Mouse (Mus musculus) left cerebral cortex, adult 2 months (tissue): ENCODE data around the gene Sestd1. TPM values are rescaled to one million over a fixed set of nuclear protein-coding genes. Genes with fewer than 3 reads are reported as not detected.

Experiments used
- DNase-seq, 2 experiments: peaks; one replicate each; pipeline ENCODE4 v3.0.0; 2021 to 2022; ENCODE audit warnings: low spot score in 2 of 2, mixed read lengths in 1 of 2; ENCODE audit errors: extremely low spot score in 1 of 2
- H3K27ac ChIP-seq: fragments of 200-600 bp; 2 replicates; pipeline ENCODE4 v1.8.1; 2022
- H3K4me3 ChIP-seq: fragments of 200-600 bp; 2 replicates; pipeline ENCODE4 v1.8.1; 2022
- CTCF ChIP-seq: fragments of 200-600 bp; IDR thresholded peaks from 2 replicates; pipeline ENCODE4 v1.8.1; 2022; ENCODE audit warnings: antibody characterized with exemption, mild to moderate bottlenecking, moderate library complexity
- intact Hi-C: fragments of 180-260 bp; cut with DNase I; formaldehyde crosslinking; loops from one replicate; pipeline ENCODE4 v1.15.1; 2025
- total RNA-seq, 2 experiments: library from RNA; stranded (reverse); gene quantifications; 2 replicates each; pipeline ENCODE4 v1.2.3; 2021

The Sestd1 gene
- total RNA-seq, 2 experiments from 2014 or later = 55.2 to 61.6 TPM

DNA sequence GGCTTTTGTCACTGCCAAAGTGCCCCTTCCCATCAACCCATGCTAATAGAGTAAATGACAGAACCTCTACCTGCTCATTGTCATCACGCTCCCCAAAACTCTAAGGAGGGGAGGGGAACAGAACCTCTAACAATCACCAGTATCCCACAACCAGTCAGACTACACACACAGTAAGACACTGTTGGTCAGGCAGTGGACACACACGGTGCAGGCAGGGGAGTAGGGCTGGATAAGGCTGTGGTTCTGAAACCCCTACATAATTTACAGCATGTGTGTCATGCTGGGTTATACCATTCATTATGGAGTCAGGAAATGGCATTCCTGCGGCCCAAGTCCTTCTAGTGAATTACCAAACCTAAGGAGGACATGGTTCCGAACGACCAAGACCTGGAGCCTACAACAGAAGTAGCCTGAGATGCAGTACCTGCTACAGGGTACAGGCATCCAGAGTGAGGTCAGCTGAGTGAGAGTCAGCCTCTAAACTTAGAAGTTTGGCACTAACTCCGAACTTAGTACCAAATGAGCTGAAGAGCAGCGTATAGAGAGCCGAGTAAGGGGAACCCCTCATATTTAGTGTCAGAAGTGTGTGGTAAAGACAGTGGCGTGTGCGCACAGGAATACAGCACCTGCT lies 33.1 kb downstream of the Sestd1 start:
- Histone ChIP-seq H3K4me3 (no peak overlapping the region), H3K27ac (no peak overlapping the region)
- DNase-seq = no peak
- TF ChIP-seq CTCF = no peak
- intact Hi-C loops = no loop called here

DNA sequence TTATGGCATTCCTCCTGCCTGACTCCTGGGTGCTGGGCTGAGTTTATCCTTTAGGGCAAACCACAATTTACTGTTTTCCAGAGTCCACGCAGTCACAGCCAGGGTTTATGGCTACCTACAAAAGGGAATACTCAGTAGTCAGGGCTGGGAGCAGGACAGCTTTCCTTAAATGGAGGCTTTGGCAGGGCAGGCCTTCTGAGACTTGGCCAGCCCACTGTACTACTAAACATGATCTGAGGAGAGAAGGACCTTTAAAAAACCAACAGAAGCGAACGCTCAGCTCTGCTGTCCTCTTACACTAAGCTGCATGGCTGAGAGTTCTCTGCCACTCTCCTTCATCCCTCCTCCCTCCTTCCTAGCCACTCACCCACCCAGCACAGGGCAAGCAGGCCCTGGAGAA lies 34.6 kb downstream of the Sestd1 start:
- DNase-seq = no peak
- H3K27ac ChIP-seq = no peak overlapping the region

DNA sequence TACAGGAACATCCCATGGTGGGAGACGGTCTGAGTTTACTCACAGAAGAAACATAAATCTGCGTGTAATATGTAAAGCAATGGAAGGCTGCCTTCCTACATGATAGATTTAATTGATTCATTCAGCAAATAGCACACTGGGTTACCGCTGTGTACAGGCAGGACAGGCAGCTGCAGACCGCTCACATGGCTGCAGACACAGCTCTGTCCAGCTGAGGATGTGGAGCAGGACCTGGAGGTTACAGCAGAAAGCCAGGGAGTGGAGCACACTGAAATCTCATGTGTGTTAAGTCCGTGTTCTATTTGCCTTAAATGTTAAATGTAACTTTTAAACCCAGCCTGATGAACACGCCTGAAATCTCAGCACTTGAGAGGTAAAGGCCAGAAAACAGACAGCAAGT lies 38.1 kb downstream of the Sestd1 start:
- no peak for TF ChIP-seq CTCF
- intact Hi-C loops = no loop called here
- Histone ChIP-seq H3K4me3 (no peak overlapping the region), H3K27ac (no peak overlapping the region)
- DNase-seq = no peak

More for the DNA sequence above, 34.6 kb downstream of the Sestd1 start:
- no peak overlapping the region for H3K4me3 ChIP-seq
- intact Hi-C loops = no loop called here
- no peak for TF ChIP-seq CTCF

DNA sequence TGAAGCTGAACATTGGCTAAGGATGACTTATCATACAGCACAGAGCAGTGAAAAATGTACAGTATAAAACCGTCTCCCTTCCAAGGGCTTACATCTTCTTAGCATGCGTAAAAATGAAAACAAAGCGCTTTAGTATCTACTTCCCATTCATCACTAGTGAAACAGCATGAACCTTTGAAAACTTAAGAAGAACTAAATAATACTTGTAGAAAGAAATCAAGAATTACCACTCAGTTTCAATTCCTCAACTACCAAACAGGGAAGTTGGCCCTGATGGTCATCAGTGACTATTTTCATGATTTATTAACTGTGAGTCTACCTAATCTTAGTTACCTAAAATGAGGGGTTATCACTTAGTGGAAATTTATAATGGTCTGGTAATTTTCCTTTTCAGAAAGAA lies 41.8 kb downstream of the Sestd1 start:
- Histone ChIP-seq H3K27ac (no peak overlapping the region), H3K4me3 (no peak overlapping the region)
- DNase-seq = no peak
- intact Hi-C loops = no loop called here
- no peak for TF ChIP-seq CTCF

DNA sequence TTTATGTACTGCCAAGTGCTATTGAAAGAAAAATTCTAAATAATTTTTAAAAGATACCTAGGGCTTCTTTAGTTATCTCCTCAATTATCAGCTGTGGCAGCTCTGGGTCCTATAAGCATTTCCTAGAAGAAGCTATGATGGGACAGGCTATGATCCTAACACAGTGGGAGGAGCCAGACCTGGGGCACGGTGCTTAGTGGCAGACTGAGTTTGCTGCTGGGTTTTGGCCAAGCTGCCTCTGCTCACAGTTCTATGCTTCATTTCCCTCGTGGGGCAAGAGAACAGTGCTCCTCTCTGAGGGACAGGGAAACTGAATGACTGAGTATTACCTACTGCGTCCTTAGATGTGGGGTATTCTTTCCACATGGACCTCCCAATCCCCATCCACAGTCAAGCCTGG lies 42.3 kb downstream of the Sestd1 start:
- intact Hi-C loops = no loop called here
- DNase-seq = no peak
- TF ChIP-seq CTCF = no peak
- Histone ChIP-seq H3K4me3 (no peak overlapping the region), H3K27ac (no peak overlapping the region)

DNA sequence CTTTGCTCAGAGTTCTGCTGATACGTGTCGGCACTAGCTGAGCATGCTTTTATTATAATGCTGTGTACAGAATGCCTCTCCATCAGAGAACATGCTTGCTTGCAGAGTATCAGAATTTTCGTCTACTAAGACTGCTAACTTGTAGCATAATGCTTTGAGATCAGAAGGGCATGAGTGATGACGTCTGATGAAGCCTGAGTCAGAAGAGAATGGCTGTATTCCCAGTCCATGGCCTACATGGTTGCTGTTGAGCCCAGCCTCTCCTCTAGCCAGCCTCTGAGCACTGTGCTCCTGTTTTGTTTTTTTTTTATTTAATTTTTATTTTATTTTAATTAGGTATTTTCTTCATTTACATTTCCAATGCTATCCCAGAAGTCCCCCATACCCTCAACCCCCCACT lies 43.5 kb downstream of the Sestd1 start:
- no peak for TF ChIP-seq CTCF
- intact Hi-C loops = no loop called here
- H3K4me3 ChIP-seq = no peak overlapping the region
- DNase-seq = no peak
- H3K27ac ChIP-seq = no peak overlapping the region

DNA sequence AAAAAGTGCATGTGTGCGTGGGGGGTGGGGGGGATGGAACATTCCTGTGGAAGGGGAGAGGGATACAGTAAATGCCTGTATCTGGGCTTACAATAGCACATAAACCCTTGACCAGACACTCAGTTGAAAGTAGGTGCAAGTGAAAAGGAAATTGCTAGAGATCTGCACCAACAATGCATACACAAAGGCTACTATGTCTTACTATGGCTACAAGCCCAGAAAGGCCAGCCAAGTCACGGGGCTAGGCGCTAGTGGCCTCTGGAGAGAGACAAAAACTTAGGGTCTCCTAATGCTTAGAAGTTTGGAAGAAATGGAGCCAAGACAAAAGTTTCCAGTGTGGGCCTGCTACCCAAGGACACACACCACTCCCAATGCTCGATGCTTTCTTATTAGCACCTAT lies 44.5 kb downstream of the Sestd1 start:
- no peak overlapping the region for H3K4me3 ChIP-seq
- TF ChIP-seq CTCF = no peak
- intact Hi-C loops = no loop called here
- no peak overlapping the region for H3K27ac ChIP-seq
- no peak for DNase-seq

DNA sequence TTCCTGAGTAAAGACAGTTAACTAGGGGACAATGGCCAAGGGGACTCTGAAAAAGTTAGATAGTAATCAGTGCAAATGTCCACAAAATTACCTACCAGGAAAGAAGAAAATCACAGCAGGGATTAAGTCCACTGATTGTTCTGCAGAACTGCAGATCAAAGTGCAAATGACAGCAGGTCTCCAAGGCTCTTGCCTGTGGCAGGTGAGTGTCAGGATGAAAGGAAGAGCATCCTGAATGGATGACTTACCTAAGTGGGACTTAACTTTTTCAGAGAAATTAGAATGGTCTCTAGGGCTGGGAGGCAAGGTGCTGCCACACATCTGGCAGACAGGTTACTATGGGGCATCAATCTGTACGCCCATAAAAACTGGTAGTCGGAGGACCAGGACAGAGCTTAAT lies 47.8 kb downstream of the Sestd1 start:
- no peak for DNase-seq
- intact Hi-C loops = no loop called here
- no peak for TF ChIP-seq CTCF
- no peak overlapping the region for H3K4me3 ChIP-seq
- H3K27ac ChIP-seq = no peak overlapping the region

DNA sequence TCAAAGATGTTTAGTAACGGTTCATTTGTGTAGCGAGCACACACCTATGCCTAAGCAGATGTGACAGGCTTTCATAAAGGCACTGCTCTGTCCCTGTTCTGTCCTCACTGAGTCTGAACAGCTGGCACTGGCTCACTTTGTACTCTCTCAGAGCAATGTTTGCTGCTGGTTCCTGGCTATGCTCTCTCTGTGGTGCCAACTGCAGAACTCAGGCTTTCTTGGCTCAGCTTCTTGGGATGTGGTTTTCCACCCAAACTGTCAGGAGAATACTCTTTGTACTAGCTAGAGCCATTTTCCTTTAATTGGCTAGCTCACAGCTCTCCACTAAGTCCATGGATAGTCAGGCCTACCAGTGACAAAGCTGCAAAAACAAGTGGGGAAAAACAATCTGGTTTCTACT lies 59.4 kb downstream of the Sestd1 start:
- intact Hi-C loops = no loop called here
- no peak overlapping the region for H3K4me3 ChIP-seq
- TF ChIP-seq CTCF = no peak
- H3K27ac ChIP-seq = peak overlapping the region; percentile 12; the same call in 1 of the 2 replicates
- no peak for DNase-seq

DNA sequence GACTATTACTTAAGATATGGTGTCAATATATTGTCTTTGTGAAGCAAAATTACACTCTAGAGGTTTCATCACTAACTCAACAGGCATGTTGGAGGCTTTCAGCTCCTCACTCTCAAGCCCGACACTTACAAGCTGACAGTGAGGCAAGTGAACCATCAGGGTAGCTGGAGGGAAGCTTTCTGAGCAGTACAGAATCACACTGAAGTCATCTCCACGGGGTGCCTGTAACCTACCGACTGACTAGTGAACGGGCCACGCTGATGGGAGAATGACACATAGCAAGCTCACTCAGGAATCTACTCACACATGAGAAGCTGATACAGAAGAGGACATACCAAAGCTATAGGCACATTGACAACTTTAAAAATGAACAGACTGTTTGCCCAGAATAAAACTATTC lies 67.5 kb downstream of the Sestd1 start:
- intact Hi-C loops = no loop called here
- no peak for TF ChIP-seq CTCF
- H3K27ac ChIP-seq = no peak overlapping the region
- DNase-seq = no peak
- no peak overlapping the region for H3K4me3 ChIP-seq

DNA sequence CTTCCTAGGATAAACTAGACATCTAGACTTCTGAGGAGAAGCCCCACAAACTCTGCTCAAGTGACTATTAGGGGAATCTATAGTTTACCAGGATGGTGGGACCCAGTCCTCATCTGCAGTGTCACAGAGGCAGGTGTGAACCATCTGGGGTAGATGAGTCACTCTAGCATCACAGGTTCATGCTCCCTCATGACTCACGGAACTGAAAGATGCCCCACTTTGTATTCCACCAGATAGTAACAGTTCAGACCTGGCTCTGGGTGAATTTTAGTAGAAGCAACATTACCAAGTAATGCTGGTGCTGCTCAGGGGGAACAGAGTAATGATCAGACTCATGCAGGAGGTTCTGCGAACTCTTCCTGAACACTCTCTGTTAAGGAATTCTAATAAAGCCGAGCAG lies 73.4 kb downstream of the Sestd1 start:
- Histone ChIP-seq H3K27ac (no peak overlapping the region), H3K4me3 (no peak overlapping the region)
- no peak for TF ChIP-seq CTCF
- DNase-seq = no peak
- intact Hi-C loops = loop anchor here (10.0 kb wide), 2 partner anchors 142 to 232 kb away; no protein-coding TSS in a partner anchor

DNA sequence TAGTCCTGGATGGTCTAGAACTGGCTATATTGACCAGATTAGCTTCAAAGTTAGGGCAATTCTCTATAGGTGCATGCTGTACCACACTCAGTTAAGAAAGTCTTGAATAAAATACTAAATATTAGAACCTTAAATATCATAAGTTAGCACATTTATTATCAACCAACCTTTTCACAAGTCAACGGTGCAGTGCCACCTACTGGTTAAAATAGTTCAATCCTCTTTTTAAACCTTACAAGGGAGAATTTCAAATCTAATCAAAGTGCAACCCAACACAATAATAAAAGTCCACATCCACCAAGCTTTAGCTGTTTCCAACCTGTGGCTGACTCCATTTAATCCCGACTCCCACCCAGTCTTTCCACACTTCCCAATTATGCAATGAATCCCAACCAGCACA lies 76.5 kb downstream of the Sestd1 start:
- Histone ChIP-seq H3K4me3 (no peak overlapping the region), H3K27ac (no peak overlapping the region; the same call in 1 of the 2 replicates)
- intact Hi-C loops = loop anchor here (10.0 kb wide), 2 partner anchors 139 to 229 kb away; no protein-coding TSS in a partner anchor
- DNase-seq = no peak
- peak; percentile 61 for TF ChIP-seq CTCF

DNA sequence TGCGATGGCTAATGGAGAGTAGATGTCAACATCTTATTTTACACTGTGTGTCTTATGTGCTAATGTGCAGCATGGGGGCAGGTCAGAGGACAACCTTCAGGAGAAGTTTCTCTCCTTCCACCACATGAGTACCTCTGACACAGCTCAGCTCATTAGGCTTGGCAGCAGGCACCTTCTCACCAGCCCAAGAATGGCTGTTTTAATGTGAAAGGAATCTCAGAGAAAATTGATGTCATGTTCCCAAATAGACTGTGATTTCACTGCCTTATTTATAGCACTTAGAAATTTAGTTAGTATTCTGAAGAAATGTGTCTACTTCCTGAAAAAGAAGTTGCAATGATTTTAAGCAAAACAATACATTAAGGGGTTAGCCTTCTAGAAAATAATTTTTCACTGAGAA lies 78.5 kb downstream of the Sestd1 start:
- no peak overlapping the region for H3K4me3 ChIP-seq
- peak overlapping the region; percentile 69 for H3K27ac ChIP-seq
- intact Hi-C loops = loop anchor here (10.0 kb wide), 2 partner anchors 137 to 227 kb away; no protein-coding TSS in a partner anchor
- no peak for DNase-seq
- TF ChIP-seq CTCF = no peak
